In the genomic region with DNA sequence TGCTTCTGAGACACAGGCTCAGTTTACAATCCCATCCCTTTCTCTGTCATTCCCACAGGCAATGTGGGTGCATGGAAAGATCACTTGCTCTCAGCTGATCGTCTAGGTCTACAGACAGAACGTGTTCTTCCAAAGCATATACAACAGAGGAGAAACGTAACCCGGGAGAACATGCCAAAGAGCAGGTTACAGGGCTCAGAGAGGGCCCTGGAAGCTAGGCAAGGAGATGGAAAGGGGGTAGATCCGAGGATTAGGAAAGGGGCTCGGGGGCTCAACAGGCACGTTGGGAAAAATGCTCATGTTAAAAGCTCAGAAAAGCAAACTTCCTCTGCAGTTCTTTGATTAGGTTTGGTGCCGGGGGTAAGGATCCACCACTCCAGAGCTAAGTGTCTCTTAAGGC, we compare ENCODE assay signal across 20 mouse cellular contexts. TPM values are rescaled to one million over a fixed set of nuclear protein-coding genes. Genes with fewer than 3 reads are reported as not detected.
A peak's percentile ranks its signal among the peaks of the same experiment; 100 is the strongest.
DNase-seq lines count a peak whose midpoint lies in the region; ATAC-seq lines count a peak whose summit lies in the region.
"Had no signal": no experiment of that assay in that cellular context is flagged by ENCODE, and none has a peak within 500 bp of the region (broad histone marks: within the 10 kb centered on the region; RNA-seq: fewer than 3 reads in every experiment).

No protein-coding gene starts in this region.

- no peak overlapping the region for H3K4me2 ChIP-seq in midbrain, embryonic 11.5 days
- no peak overlapping the region for H3K4me2 ChIP-seq in midbrain, embryonic 16.5 days (ENCODE audit: low read length)

- H3K4me1 ChIP-seq in midbrain, embryonic 11.5 days (ENCODE audit: control insufficient read depth, insufficient read depth, low read length), result no peaks in the 10 kb centered on the region
- no peaks in the 10 kb centered on the region for H3K4me1 ChIP-seq in midbrain, embryonic 16.5 days (ENCODE audit: control insufficient read depth, insufficient read depth, low read length)

- no peaks in the 10 kb centered on the region for H3K9me3 ChIP-seq in midbrain, embryonic 11.5 days (ENCODE audit: control insufficient read depth, low read length)
- no peaks in the 10 kb centered on the region for H3K9me3 ChIP-seq in midbrain, embryonic 16.5 days (replicated peaks; ENCODE audit: control insufficient read depth, low read length, poor library complexity, severe bottlenecking)
- H3K9me3 ChIP-seq: G1E had no signal

- no peak overlapping the region for H3K27ac ChIP-seq in midbrain, embryonic 11.5 days (ENCODE audit: low read depth, low read length)
- H3K27ac ChIP-seq in midbrain, embryonic 16.5 days (ENCODE audit: low read length), result no peak overlapping the region

- H3K36me3 ChIP-seq in midbrain, embryonic 11.5 days (ENCODE audit: control insufficient read depth, insufficient read depth, low read length), result no peaks in the 10 kb centered on the region
- H3K36me3 ChIP-seq in midbrain, embryonic 16.5 days (ENCODE audit: control insufficient read depth, insufficient read depth, low read length), result peaks cover 11% of the 10 kb centered on the region; the same call in 1 of the 2 replicates
- H3K36me3 ChIP-seq: G1E had no signal

- H3K9ac ChIP-seq in midbrain, embryonic 11.5 days (ENCODE audit: low read length), result no peak overlapping the region
- H3K9ac ChIP-seq in midbrain, embryonic 16.5 days (ENCODE audit: low read depth, low read length), result no peak overlapping the region

- intact Hi-C loops in heart, postnatal 36 days (cut with DNase I), result no loop called here

- ATAC-seq in midbrain, embryonic 11.5 days (ENCODE audit: low FRiP score), result no peak
- no peak for ATAC-seq in midbrain, embryonic 16.5 days
- ATAC-seq: activated CD4-positive, CD25-positive, alpha-beta regulatory T cell, adult 4 months; CD4-positive, CD25-positive, alpha-beta regulatory T cell, adult 4 months; Patski had no signal

- peak; percentile 64 for DNase-seq in heart, adult 11 months
- no peak for DNase-seq in heart, postnatal 36 days
- peak; percentile 57 for DNase-seq in midbrain, embryonic 11.5 days (ENCODE audit: low spot score, missing footprints)
- DNase-seq: adrenal gland, adult 2 months; adrenal gland, adult 8-10 months; adrenal gland, postnatal 10 days; adrenal gland, postnatal 14 days; adrenal gland, postnatal 25 days; adrenal gland, postnatal 36 days; B cell, adult 2 months; cerebellum, adult 11 months; cerebellum, adult 11-12 months; cerebellum, adult 18-20 months had no signal

- WGBS in midbrain, embryonic 11.5 days, result 76% methylated on average over 8 of the region's 8 CpGs
- 83% methylated on average over 8 of the region's 8 CpGs for WGBS in midbrain, embryonic 16.5 days

- H3K27me3 ChIP-seq in midbrain, embryonic 11.5 days (ENCODE audit: control insufficient read depth, insufficient read depth, low read length), result no peaks in the 10 kb centered on the region
- H3K27me3 ChIP-seq in midbrain, embryonic 16.5 days (ENCODE audit: control insufficient read depth, insufficient read depth, low read depth, low read length), result no peaks in the 10 kb centered on the region

- no peak overlapping the region for H3K4me3 ChIP-seq in midbrain, embryonic 11.5 days (ENCODE audit: low read depth, low read length)
- H3K4me3 ChIP-seq in midbrain, embryonic 16.5 days (ENCODE audit: low read depth, low read length), result no peak overlapping the region

RNA-seq across cellular contexts. Expression of gene Parp6, which starts 15.4 kb away (rescaled TPM):
- 10 to 100 TPM; 16.8 to 21.9 TPM for total RNA-seq in heart, postnatal 36 days (2021)
- 90.8 and 91.7 TPM in 2 replicates for polyA plus RNA-seq in midbrain, embryonic 11.5 days (2014; fragmentation: Nextera tagmentation; extraction: Ambion mirVana)
- 214 and 222 TPM in 2 replicates for polyA plus RNA-seq in midbrain, embryonic 16.5 days (2015; fragmentation: Nextera tagmentation; extraction: Ambion mirVana)

RNA-seq across cellular contexts. Expression of gene Celf6, which starts 23.9 kb away (rescaled TPM):
- total RNA-seq in heart, postnatal 36 days (2021), result not detected
- 8.5 and 8.7 TPM in 2 replicates for polyA plus RNA-seq in midbrain, embryonic 11.5 days (2014; fragmentation: Nextera tagmentation; extraction: Ambion mirVana)
- polyA plus RNA-seq in midbrain, embryonic 16.5 days (2015; fragmentation: Nextera tagmentation; extraction: Ambion mirVana), result 64.7 and 65.0 TPM in 2 replicates
- total RNA-seq: CH12.LX, G1E, MEL had no signal
- polyA plus RNA-seq: activated CD4-positive, CD25-positive, alpha-beta regulatory T cell, adult 4 months; CD4-positive, CD25-positive, alpha-beta regulatory T cell, adult 4 months; G1E; Patski had no signal

RNA-seq across cellular contexts. Expression of gene Pkm, which starts 54.5 kb away (rescaled TPM):
- 1,000 to 10,000 TPM; 1,087 to 1,168 TPM for total RNA-seq in heart, postnatal 36 days (2021)
- 1,888 and 2,059 TPM in 2 replicates for polyA plus RNA-seq in midbrain, embryonic 11.5 days (2014; fragmentation: Nextera tagmentation; extraction: Ambion mirVana)
- polyA plus RNA-seq in midbrain, embryonic 16.5 days (2015; fragmentation: Nextera tagmentation; extraction: Ambion mirVana), result 962 and 996 TPM in 2 replicates

Comparison
In these comparisons a context has a peak if more than half of its experiments do, and no peak if none do; other contexts are left out.
1. DNase-seq: peak in heart, adult 11 months (single experiment) and midbrain, embryonic 11.5 days (single experiment); none in heart, postnatal 36 days (0 of 2).